8 mouse cellular contexts compared by ENCODE assay signal in the genomic region with DNA sequence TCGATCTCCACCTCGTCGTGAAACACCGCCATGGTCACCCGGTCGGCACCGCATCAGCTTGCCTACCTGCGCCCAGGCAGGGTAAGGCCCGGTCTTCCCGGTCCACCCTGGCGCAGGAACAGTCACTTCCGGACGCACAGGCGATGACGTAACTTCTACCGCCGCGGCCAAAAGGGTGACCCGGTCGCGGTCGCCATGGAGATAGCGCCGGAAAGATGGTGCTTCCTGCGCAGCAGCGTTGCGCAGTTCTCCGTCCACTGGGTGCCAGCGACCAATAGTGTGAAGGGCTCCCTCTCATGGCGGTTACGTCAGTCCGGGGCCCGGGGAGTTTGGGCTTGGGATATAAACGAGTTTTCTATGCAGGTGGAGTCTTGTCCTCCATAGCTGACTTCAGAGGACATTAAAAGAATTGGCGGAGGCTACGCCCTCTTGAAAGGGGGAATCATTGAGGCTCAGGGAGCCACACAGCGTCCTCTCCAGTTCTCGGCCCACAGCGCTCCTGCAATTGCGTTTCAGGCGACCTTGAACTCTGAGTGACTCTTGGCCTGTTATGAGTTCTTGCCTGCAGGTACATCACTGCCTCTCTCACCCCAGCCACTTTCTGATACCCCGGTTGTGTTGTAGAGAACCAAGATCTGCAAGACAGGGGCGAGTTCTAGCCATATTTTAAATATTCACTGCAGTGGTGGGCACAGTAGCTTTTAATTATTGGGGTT. TPM values are rescaled to one million over a fixed set of nuclear protein-coding genes. Genes with fewer than 3 reads are reported as not detected.
DNase-seq lines count a peak whose midpoint lies in the region; ATAC-seq and TF ChIP-seq lines count a peak whose summit lies in the region.

Gene Dph3 (minus strand): TSS at position 244 of the 716 bp plus-strand sequence.

- peak within 1 kb of the TSS; percentile 70 for H3K4me2 ChIP-seq in kidney, embryonic 14.5 days (replicated peaks; ENCODE audit: low read depth, low read length)
- H3K4me2 ChIP-seq in limb, embryonic 15.5 days, result peak within 1 kb of the TSS; percentile 59

- H3K9me3 ChIP-seq in kidney, embryonic 14.5 days (ENCODE audit: control insufficient read depth, low read length), result no peaks in the 10 kb centered on the region
- no peaks in the 10 kb centered on the region for H3K9me3 ChIP-seq in limb, embryonic 15.5 days

- TF ChIP-seq POLR2A in bone marrow macrophage, adult 2 months (IDR thresholded peaks at IDR 0.05; ENCODE audit: borderline replicate concordance, low read depth, low read length), result no peak
- TF ChIP-seq POLR2A in embryonic fibroblast, embryonic 13.5 days (IDR thresholded peaks at IDR 0.05; ENCODE audit: low read depth, low read length), result peak; percentile 74

- H3K9ac ChIP-seq in kidney, embryonic 14.5 days (ENCODE audit: low read depth, low read length), result peak within 1 kb of the TSS; percentile 73
- H3K9ac ChIP-seq in limb, embryonic 15.5 days, result peak within 1 kb of the TSS; percentile 62

- peaks cover 11% of the 10 kb centered on the region for H3K4me1 ChIP-seq in bone marrow macrophage, adult 2 months (ENCODE audit: control insufficient read depth, insufficient read depth, low read length)
- peaks cover 2% of the 10 kb centered on the region; the same call in 1 of the 2 replicates for H3K4me1 ChIP-seq in embryonic fibroblast, embryonic 13.5 days (ENCODE audit: control insufficient read depth, insufficient read depth, low read length)
- no peaks in the 10 kb centered on the region; the same call in 1 of the 2 replicates for H3K4me1 ChIP-seq in kidney, embryonic 14.5 days (ENCODE audit: control insufficient read depth, insufficient read depth, low read length)
- peaks cover 6% of the 10 kb centered on the region; the same call in 1 of the 2 replicates for H3K4me1 ChIP-seq in limb, embryonic 15.5 days

- H3K27ac ChIP-seq in bone marrow macrophage, adult 2 months (ENCODE audit: insufficient read depth, low read depth, low read length), result peak within 1 kb of the TSS; percentile 79
- peak within 1 kb of the TSS; percentile 85 for H3K27ac ChIP-seq in embryonic fibroblast, embryonic 13.5 days (ENCODE audit: insufficient read depth, low read length)
- H3K27ac ChIP-seq in kidney, embryonic 14.5 days (ENCODE audit: low read depth, low read length), result peak within 1 kb of the TSS; percentile 88
- H3K27ac ChIP-seq in limb, embryonic 15.5 days, result peak within 1 kb of the TSS; percentile 94

- H3K36me3 ChIP-seq in kidney, embryonic 14.5 days (ENCODE audit: control insufficient read depth, insufficient read depth, low read length), result peaks cover 22% of the 10 kb centered on the region
- peaks cover 25% of the 10 kb centered on the region for H3K36me3 ChIP-seq in limb, embryonic 15.5 days

- DNase-seq in A20 (ENCODE audit: low read depth, low spot score), result peak; percentile 100
- peak; percentile 99 for DNase-seq in heart, adult 9 months (ENCODE audit: low spot score in 2 of 2)
- DNase-seq in monocyte, adult 2 months (ENCODE audit: low read depth in 1 of 2, low spot score in 2 of 2), result peak; percentile 97 to 99
- DNase-seq in spleen, postnatal 36 days (ENCODE audit: low spot score in 2 of 2), result peak; percentile 98 to 99

- TF ChIP-seq CTCF in bone marrow macrophage, adult 2 months (IDR thresholded peaks at IDR 0.05; ENCODE audit: low read depth, low read length), result no peak
- TF ChIP-seq CTCF in embryonic fibroblast, embryonic 13.5 days (IDR thresholded peaks at IDR 0.05; ENCODE audit: borderline replicate concordance, insufficient read depth, low read length), result no peak

- no peaks in the 10 kb centered on the region for H3K27me3 ChIP-seq in kidney, embryonic 14.5 days (ENCODE audit: control insufficient read depth, insufficient read depth, low read length)
- no peaks in the 10 kb centered on the region for H3K27me3 ChIP-seq in limb, embryonic 15.5 days

- peak; percentile 96 for ATAC-seq in kidney, embryonic 14.5 days (ENCODE audit: low FRiP score, low TSS enrichment)
- ATAC-seq in limb, embryonic 15.5 days (ENCODE audit: insufficient number of reproducible peaks, low FRiP score, low TSS enrichment, low read depth), result peak; percentile 95

- peak within 1 kb of the TSS; percentile 93 for H3K4me3 ChIP-seq in bone marrow macrophage, adult 2 months (ENCODE audit: insufficient read depth, low read length)
- H3K4me3 ChIP-seq in embryonic fibroblast, embryonic 13.5 days (ENCODE audit: insufficient read depth, low read length), result peak within 1 kb of the TSS; percentile 87
- H3K4me3 ChIP-seq in kidney, embryonic 14.5 days (ENCODE audit: low read length), result peak within 1 kb of the TSS; percentile 66
- H3K4me3 ChIP-seq in limb, embryonic 15.5 days, result peak within 1 kb of the TSS; percentile 72

- WGBS in kidney, embryonic 14.5 days, result 0% methylated on average over 43 of the region's 43 CpGs
- under 1% methylated on average over 43 of the region's 43 CpGs for WGBS in limb, embryonic 15.5 days

RNA-seq across cellular contexts. Expression of gene Dph3, which starts in this region (rescaled TPM):
- 37.5 and 37.6 TPM in 2 replicates for polyA plus RNA-seq in bone marrow macrophage, adult 2 months (2012; ENCODE audit: insufficient read depth, insufficient read length, missing spikeins)
- 52.0 and 58.6 TPM in 2 replicates for polyA plus RNA-seq in embryonic fibroblast, embryonic 13.5 days (2011; ENCODE audit: insufficient read length, low read depth, missing spikeins)
- polyA plus RNA-seq in kidney, embryonic 14.5 days (2014; fragmentation: Nextera tagmentation; extraction: Ambion mirVana), result 102 and 136 TPM in 2 replicates
- 74.3 and 76.6 TPM in 2 replicates for polyA plus RNA-seq in limb, embryonic 15.5 days (2015; fragmentation: Nextera tagmentation; extraction: Ambion mirVana)

Comparison
In these comparisons a context has a peak if more than half of its experiments do, and no peak if none do; other contexts are left out.
1. Peak in every context shown above with its lines: DNase-seq, ATAC-seq, H3K4me3 ChIP-seq and H3K27ac ChIP-seq.